Mouse (Mus musculus): ENCODE results near the gene Ankrd13b.
"Not testable (repeated sequence)": the region's sequence is repeated elsewhere in the genome, so short reads cannot be mapped to it uniquely, and the experiment has no call there.

The Ankrd13b gene

GRCm38 (mm10) chr11:77489591-77490235 is at the start of gene Ankrd13b:
Gene Ankrd13b (minus strand): TSS chr11:77489678.
- no peak for DNase-seq (ENCODE audit: low spot score)

- no peak for DNase-seq (ENCODE audit: low spot score)
Measured at GRCm38 (mm10) chr11:77532202-77532846, 42.8 kb upstream of the Ankrd13b start.

GRCm38 (mm10) chr11:77530862-77531261 is 41.4 kb upstream of the Ankrd13b start:
- no peak for DNase-seq (ENCODE audit: low spot score)

GRCm38 (mm10) chr11:77529644-77530043 is 40.2 kb upstream of the Ankrd13b start:
- no peak for DNase-seq (ENCODE audit: low spot score)

GRCm38 (mm10) chr11:77528420-77528819 is 38.9 kb upstream of the Ankrd13b start:
- DNase-seq (ENCODE audit: low spot score), result not testable (repeated sequence)

GRCm38 (mm10) chr11:77525804-77526486 is 36.5 kb upstream of the Ankrd13b start:
- DNase-seq (ENCODE audit: low spot score), result no peak

- no peak for DNase-seq (ENCODE audit: low spot score)
Measured at GRCm38 (mm10) chr11:77520601-77521529, 31.4 kb upstream of the Ankrd13b start.

- no peak for DNase-seq (ENCODE audit: low spot score)
Measured at GRCm38 (mm10) chr11:77519043-77519442, 29.6 kb upstream of the Ankrd13b start, which contains the start of gene Gm10392. Gene Gm10392 (minus strand): TSS chr11:77519198.

- no peak for DNase-seq (ENCODE audit: low spot score)
Measured at GRCm38 (mm10) chr11:77518051-77518798, 28.7 kb upstream of the Ankrd13b start.

- DNase-seq (ENCODE audit: low spot score), result no peak
Measured at GRCm38 (mm10) chr11:77516553-77517425, 27.3 kb upstream of the Ankrd13b start.

GRCm38 (mm10) chr11:77515637-77516552 is 26.4 kb upstream of the Ankrd13b start, which contains the start of gene Trp53i13:
Gene Trp53i13 (minus strand): TSS chr11:77515980.
- DNase-seq (ENCODE audit: low spot score), result no peak

GRCm38 (mm10) chr11:77514832-77515636 is 25.6 kb upstream of the Ankrd13b start, which contains the start of gene Abhd15:
Gene Abhd15 (plus strand): TSS chr11:77515121.
- no peak for DNase-seq (ENCODE audit: low spot score)

GRCm38 (mm10) chr11:77514281-77514831 is 24.9 kb upstream of the Ankrd13b start:
- DNase-seq (ENCODE audit: low spot score), result no peak

- DNase-seq (ENCODE audit: low spot score), result no peak
Measured at GRCm38 (mm10) chr11:77513811-77514170, 24.3 kb upstream of the Ankrd13b start.

- DNase-seq (ENCODE audit: low spot score), result no peak
Measured at GRCm38 (mm10) chr11:77512891-77513810, 23.7 kb upstream of the Ankrd13b start.

GRCm38 (mm10) chr11:77511336-77511735 is 21.9 kb upstream of the Ankrd13b start:
- no peak for DNase-seq (ENCODE audit: low spot score)

Measured in urinary bladder, postnatal 10 days (tissue).